Mouse (Mus musculus) erythroblast, embryonic 14.5 days (primary cell): ENCODE measurements around the gene Nfix.

Experiments used
- GATA1 ChIP-seq: IDR thresholded peaks from 2 replicates; pipeline ENCODE4 v1.6.1; 2012; ENCODE audit warnings: low read length, inconsistent platforms, mixed read lengths
- TAL1 ChIP-seq: IDR thresholded peaks from 3 replicates; pipeline ENCODE4 v1.6.1; 2012; ENCODE audit warnings: low read length, inconsistent platforms, mixed read lengths

DNA sequence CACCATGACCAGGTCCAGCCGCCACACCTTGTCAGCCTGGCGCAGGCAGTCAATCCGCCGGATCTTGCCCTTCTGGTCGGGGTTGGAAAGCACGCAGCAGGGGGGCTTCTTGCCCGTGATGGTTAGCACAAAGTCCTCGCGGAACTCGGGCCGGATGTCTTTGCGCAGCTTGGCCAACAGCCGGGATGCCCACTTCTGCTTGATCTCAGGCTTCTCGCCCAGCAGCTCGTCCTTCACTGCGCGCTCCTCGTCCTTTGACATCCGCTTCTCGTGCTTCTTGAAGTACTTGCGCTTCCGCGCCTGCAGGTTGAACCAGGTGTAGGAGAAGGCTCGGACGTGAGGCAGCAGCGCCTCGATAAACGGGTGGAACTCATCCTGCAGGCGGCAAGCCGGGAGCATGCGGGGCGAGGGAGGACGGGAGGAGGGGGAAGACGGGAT is 28.2 kb downstream of the Nfix start:
- TF ChIP-seq GATA1 = no peak
- TF ChIP-seq TAL1 = no peak
